Mouse (Mus musculus): ENCODE measurements around the gene Trappc6b. TPM values are rescaled to one million over a fixed set of nuclear protein-coding genes. Genes with fewer than 3 reads are reported as not detected.

The Trappc6b gene
- 30.0 and 56.7 TPM in 2 replicates for polyA plus RNA-seq (2012; rRNA removed)

DNA sequence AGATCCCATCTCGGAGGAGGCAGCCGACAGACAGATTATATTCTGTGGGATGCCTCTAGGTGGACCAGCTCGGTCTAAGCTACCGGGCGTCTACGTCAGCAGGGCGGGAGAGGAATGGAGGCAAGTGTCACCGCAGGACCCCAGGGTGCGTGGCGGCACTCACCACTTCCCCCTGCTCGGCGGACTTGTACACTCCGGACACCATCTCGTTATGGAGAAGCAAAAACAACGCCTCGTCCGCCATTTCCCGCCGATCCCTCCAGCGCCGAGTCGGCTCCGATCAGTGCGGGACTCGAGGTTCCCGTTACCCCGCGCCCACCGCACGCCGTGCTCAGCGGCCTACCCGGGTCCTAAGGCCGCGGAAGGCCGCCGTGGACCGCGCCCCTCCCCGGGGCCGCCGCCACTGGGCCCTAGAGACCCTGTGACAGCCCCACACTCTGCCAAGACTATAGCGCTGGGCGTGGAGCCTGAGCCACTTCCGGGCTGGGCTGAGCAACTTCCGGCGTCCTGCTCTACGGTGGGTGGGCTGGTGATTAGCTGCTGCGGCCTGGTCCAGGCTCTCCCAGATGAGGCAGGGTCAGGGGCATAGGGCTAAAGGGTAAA is at the start of gene Trappc6b:
Trappc6b (minus strand) TSS at position 480 of the 603 bp plus-strand sequence.
- Histone ChIP-seq H3K27ac (ENCODE audit: insufficient read depth, low read depth, low read length) (peak within 1 kb of the TSS; percentile 91), H3K27me3 (ENCODE audit: control insufficient read depth, insufficient read depth, low read length) (no peaks in the 10 kb centered on the region), H3K4me3 (ENCODE audit: low read depth, low read length) (peak within 1 kb of the TSS; percentile 94), H3K36me3 (ENCODE audit: control insufficient read depth, insufficient read depth, low read length) (peaks cover 4% of the 10 kb centered on the region; the same call in 1 of the 2 replicates), H3K4me1 (ENCODE audit: control insufficient read depth, insufficient read depth, insufficient read length, low read length) (peaks cover 7% of the 10 kb centered on the region; the same call in 1 of the 2 replicates)
- TF ChIP-seq POLR2A (IDR thresholded peaks at IDR 0.05; ENCODE audit: low read depth, low read length) (peak; percentile 68), CTCF (IDR thresholded peaks at IDR 0.05; ENCODE audit: extremely low read depth, insufficient read length, insufficient replicate concordance, low read depth, low read length) (no peak)
- under 1% methylated on average over 49 of the region's 49 CpGs for WGBS

DNA sequence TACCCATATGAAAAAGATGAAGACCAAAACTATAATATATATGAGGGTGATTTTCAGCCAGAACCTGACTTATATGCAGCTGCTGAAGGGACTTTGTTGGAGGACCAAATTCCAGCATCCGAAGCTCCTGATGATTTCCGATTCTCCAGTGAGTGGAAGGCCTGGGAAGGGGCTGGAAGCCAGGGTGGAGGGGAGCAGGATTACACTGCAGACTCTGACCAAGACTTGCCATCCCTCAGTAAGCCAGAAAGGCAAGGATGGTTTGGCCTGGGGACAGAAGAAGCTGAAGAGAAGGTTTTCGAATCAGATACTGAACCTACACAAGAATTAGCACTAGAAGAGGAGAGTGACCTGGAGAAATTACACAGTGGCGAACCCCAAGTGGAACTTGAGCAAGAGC is 46.7 kb upstream of the Trappc6b start:
- Histone ChIP-seq H3K36me3 (ENCODE audit: control insufficient read depth, insufficient read depth, low read length) (peaks cover 22% of the 10 kb centered on the region), H3K27ac (ENCODE audit: insufficient read depth, low read depth, low read length) (no peak overlapping the region), H3K27me3 (ENCODE audit: control insufficient read depth, insufficient read depth, low read length) (no peaks in the 10 kb centered on the region; the same call in 1 of the 2 replicates), H3K4me1 (ENCODE audit: control insufficient read depth, insufficient read depth, insufficient read length, low read length) (peaks cover 9% of the 10 kb centered on the region; the same call in 1 of the 2 replicates), H3K4me3 (ENCODE audit: low read depth, low read length) (no peak overlapping the region)
- WGBS = 89% methylated on average over 4 of the region's 4 CpGs
- TF ChIP-seq POLR2A (IDR thresholded peaks at IDR 0.05; ENCODE audit: low read depth, low read length) (no peak), CTCF (IDR thresholded peaks at IDR 0.05; ENCODE audit: extremely low read depth, insufficient read length, insufficient replicate concordance, low read depth, low read length) (no peak)

DNA sequence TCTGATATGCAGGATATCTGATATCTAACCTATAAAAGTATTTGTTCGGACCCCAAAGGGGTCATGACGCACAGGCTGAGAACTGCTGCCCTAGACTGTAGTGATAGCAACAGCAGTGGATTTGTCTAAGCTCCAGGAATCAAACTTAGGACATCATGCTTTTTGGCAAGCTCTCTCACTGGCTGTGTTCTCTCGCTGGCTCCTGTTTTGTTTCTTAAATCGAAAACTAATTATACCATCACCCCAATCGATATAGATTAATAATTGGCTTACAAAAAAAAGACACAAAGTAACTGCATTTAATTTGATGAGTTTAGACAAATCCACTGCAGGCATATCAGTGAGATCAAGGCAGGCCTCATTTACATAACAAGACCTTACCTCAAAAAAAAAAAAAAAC is 45.2 kb upstream of the Trappc6b start:
- WGBS = 37% methylated on average over 5 of the region's 5 CpGs
- Histone ChIP-seq H3K4me3 (ENCODE audit: low read depth, low read length) (no peak overlapping the region), H3K4me1 (ENCODE audit: control insufficient read depth, insufficient read depth, insufficient read length, low read length) (peaks cover 9% of the 10 kb centered on the region; the same call in 1 of the 2 replicates), H3K36me3 (ENCODE audit: control insufficient read depth, insufficient read depth, low read length) (peaks cover 29% of the 10 kb centered on the region), H3K27ac (ENCODE audit: insufficient read depth, low read depth, low read length) (peak overlapping the region; percentile 53), H3K27me3 (ENCODE audit: control insufficient read depth, insufficient read depth, low read length) (no peaks in the 10 kb centered on the region; the same call in 1 of the 2 replicates)
- TF ChIP-seq POLR2A (IDR thresholded peaks at IDR 0.05; ENCODE audit: low read depth, low read length) (no peak), CTCF (IDR thresholded peaks at IDR 0.05; ENCODE audit: extremely low read depth, insufficient read length, insufficient replicate concordance, low read depth, low read length) (no peak)

- 27% methylated on average over 6 of the region's 6 CpGs for WGBS
- Histone ChIP-seq H3K36me3 (ENCODE audit: control insufficient read depth, insufficient read depth, low read length) (peaks cover 28% of the 10 kb centered on the region), H3K27ac (ENCODE audit: insufficient read depth, low read depth, low read length) (peak overlapping the region; percentile 82), H3K27me3 (ENCODE audit: control insufficient read depth, insufficient read depth, low read length) (no peaks in the 10 kb centered on the region; the same call in 1 of the 2 replicates), H3K4me1 (ENCODE audit: control insufficient read depth, insufficient read depth, insufficient read length, low read length) (peaks cover 9% of the 10 kb centered on the region; the same call in 1 of the 2 replicates), H3K4me3 (ENCODE audit: low read depth, low read length) (no peak overlapping the region)
- no peak for TF ChIP-seq CTCF (IDR thresholded peaks at IDR 0.05; ENCODE audit: extremely low read depth, insufficient read length, insufficient replicate concordance, low read depth, low read length)
- TF ChIP-seq POLR2A (IDR thresholded peaks at IDR 0.05; ENCODE audit: low read depth, low read length) = no peak
These were observed 44.6 kb upstream of the Trappc6b start for GRCm38 (mm10) chr12:59105914-59106313.

GRCm38 (mm10) chr12:59104771-59105170 is 43.5 kb upstream of the Trappc6b start:
- no peak for TF ChIP-seq CTCF (IDR thresholded peaks at IDR 0.05; ENCODE audit: extremely low read depth, insufficient read length, insufficient replicate concordance, low read depth, low read length)
- TF ChIP-seq POLR2A (IDR thresholded peaks at IDR 0.05; ENCODE audit: low read depth, low read length) = no peak

GRCm38 (mm10) chr12:59095104-59096025 is 34.1 kb upstream of the Trappc6b start, which contains the start of gene Mia2:
Gene Mia2, plus strand, starts transcription at chr12:59095799.
- Histone ChIP-seq H3K36me3 (ENCODE audit: control insufficient read depth, insufficient read depth, low read length) (no peaks in the 10 kb centered on the region), H3K27ac (ENCODE audit: insufficient read depth, low read depth, low read length) (peak within 1 kb of the TSS; percentile 96), H3K4me1 (ENCODE audit: control insufficient read depth, insufficient read depth, insufficient read length, low read length) (peaks cover 3% of the 10 kb centered on the region), H3K4me3 (ENCODE audit: low read depth, low read length) (peak within 1 kb of the TSS; percentile 69), H3K27me3 (ENCODE audit: control insufficient read depth, insufficient read depth, low read length) (no peaks in the 10 kb centered on the region)
- 31% methylated on average over 19 of the region's 19 CpGs for WGBS
- TF ChIP-seq POLR2A (IDR thresholded peaks at IDR 0.05; ENCODE audit: low read depth, low read length) (peak; percentile 38; the same call in 1 of the 2 replicates), CTCF (IDR thresholded peaks at IDR 0.05; ENCODE audit: extremely low read depth, insufficient read length, insufficient replicate concordance, low read depth, low read length) (no peak)

More at GRCm38 (mm10) chr12:59104771-59105170, 43.5 kb upstream of the Trappc6b start:
- Histone ChIP-seq H3K36me3 (ENCODE audit: control insufficient read depth, insufficient read depth, low read length) (peaks cover 27% of the 10 kb centered on the region), H3K4me1 (ENCODE audit: control insufficient read depth, insufficient read depth, insufficient read length, low read length) (peaks cover 9% of the 10 kb centered on the region), H3K4me3 (ENCODE audit: low read depth, low read length) (no peak overlapping the region), H3K27ac (ENCODE audit: insufficient read depth, low read depth, low read length) (peak overlapping the region; percentile 82; the same call in 1 of the 2 replicates), H3K27me3 (ENCODE audit: control insufficient read depth, insufficient read depth, low read length) (no peaks in the 10 kb centered on the region; the same call in 1 of the 2 replicates)
- 28% methylated on average over 5 of the region's 5 CpGs for WGBS

All from small intestine, adult 2 months (tissue).